Mouse (Mus musculus): ENCODE measurements around the gene Hdac9. TPM values are rescaled to one million over a fixed set of nuclear protein-coding genes. Genes with fewer than 3 reads are reported as not detected.

Hdac9 gene
- polyA plus RNA-seq, 1 experiment from 2014 or later = 4.4 TPM

DNA sequence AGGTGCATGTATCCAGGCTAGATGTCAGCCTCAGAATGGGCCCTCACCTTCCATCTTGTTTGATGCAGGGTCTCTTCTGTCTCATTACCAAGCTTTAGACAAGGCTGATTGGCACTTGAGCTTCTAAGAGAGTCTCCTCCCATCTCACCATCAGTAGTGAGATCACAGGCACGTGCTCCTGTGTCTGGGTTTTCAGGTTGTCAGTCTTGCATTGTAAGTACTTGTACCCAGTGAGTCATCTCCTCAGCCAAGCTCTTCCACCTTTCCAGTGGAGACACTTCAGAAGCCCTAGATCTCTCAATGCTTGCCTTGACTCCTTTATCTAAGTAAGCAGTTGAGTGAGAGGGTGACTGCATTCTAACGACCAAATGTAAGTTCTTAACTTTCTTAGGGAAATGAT, 242.7 kb downstream of the Hdac9 start:
- Histone ChIP-seq H3K27me3 (ENCODE audit: poor library complexity, severe bottlenecking) (no peaks in the 10 kb centered on the region), H3K9me3 (no peaks in the 10 kb centered on the region), H3K4me3 (no peak overlapping the region), H3K4me1 (no peaks in the 10 kb centered on the region), H3K36me3 (replicated peaks) (no peaks in the 10 kb centered on the region), H3K27ac (no peak overlapping the region)
- no peak for DNase-seq (ENCODE audit: extremely low spot score, low spot score)
- 62% methylated on average over 2 of the region's 2 CpGs for WGBS

- no peaks in the 10 kb centered on the region for H3K4me1 ChIP-seq
- no peaks in the 10 kb centered on the region for H3K36me3 ChIP-seq (replicated peaks)
- H3K27me3 ChIP-seq (ENCODE audit: poor library complexity, severe bottlenecking) = no peaks in the 10 kb centered on the region
- H3K9me3 ChIP-seq = no peaks in the 10 kb centered on the region
- no peak overlapping the region for H3K4me3 ChIP-seq
- DNase-seq (ENCODE audit: extremely low spot score, low spot score) = no peak
- WGBS = 91% methylated on average over 4 of the region's 4 CpGs
- no peak overlapping the region for H3K27ac ChIP-seq
These were observed 243.4 kb downstream of the Hdac9 start for GRCm38 (mm10) chr12:34673539-34673938.

DNA sequence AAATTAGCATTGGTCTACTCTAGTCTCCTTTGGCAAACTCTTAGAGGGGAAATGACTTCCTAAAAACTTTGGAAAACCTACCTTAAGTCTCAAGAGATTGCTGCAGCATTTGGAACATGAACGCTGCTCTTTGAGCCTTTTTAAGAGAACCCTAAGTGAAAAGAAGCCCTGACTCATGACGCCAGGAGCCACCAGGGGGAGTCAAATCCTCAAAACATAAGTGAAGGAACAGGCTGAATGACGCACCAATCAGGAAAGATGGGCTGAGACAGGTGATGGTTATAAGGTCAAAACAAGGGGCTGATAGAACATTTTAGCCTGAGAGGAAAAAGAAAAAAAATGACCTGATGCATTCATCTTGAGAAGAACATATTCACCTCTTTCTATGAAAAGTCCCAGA, 252.1 kb downstream of the Hdac9 start:
- H3K27ac ChIP-seq = no peak overlapping the region
- H3K4me3 ChIP-seq = no peak overlapping the region
- no peaks in the 10 kb centered on the region for H3K9me3 ChIP-seq
- peak; percentile 53 for DNase-seq (ENCODE audit: extremely low spot score, low spot score)
- WGBS = 12% methylated on average over 3 of the region's 3 CpGs
- peaks cover 8% of the 10 kb centered on the region; the same call in 1 of the 2 replicates for H3K4me1 ChIP-seq
- no peaks in the 10 kb centered on the region for H3K27me3 ChIP-seq (ENCODE audit: poor library complexity, severe bottlenecking)
- H3K36me3 ChIP-seq (replicated peaks) = no peaks in the 10 kb centered on the region

GRCm38 (mm10) chr12:34661378-34661777, 255.5 kb downstream of the Hdac9 start:
- no peak overlapping the region for H3K4me3 ChIP-seq
- H3K36me3 ChIP-seq (replicated peaks) = no peaks in the 10 kb centered on the region
- no peaks in the 10 kb centered on the region for H3K9me3 ChIP-seq
- no peak for DNase-seq (ENCODE audit: extremely low spot score, low spot score)
- H3K27me3 ChIP-seq (ENCODE audit: poor library complexity, severe bottlenecking) = no peaks in the 10 kb centered on the region
- H3K4me1 ChIP-seq = peaks cover 23% of the 10 kb centered on the region
- no peak overlapping the region for H3K27ac ChIP-seq

GRCm38 (mm10) chr12:34660027-34660426, 256.9 kb downstream of the Hdac9 start:
- H3K9me3 ChIP-seq = no peaks in the 10 kb centered on the region
- no peaks in the 10 kb centered on the region for H3K36me3 ChIP-seq (replicated peaks)
- DNase-seq (ENCODE audit: extremely low spot score, low spot score) = no peak
- no peak overlapping the region for H3K4me3 ChIP-seq
- no peaks in the 10 kb centered on the region for H3K27me3 ChIP-seq (ENCODE audit: poor library complexity, severe bottlenecking)
- peaks cover 23% of the 10 kb centered on the region for H3K4me1 ChIP-seq
- WGBS = 36% methylated on average over 5 of the region's 5 CpGs
- no peak overlapping the region for H3K27ac ChIP-seq

GRCm38 (mm10) chr12:34658568-34658967, 258.3 kb downstream of the Hdac9 start:
- WGBS = 68% methylated on average over 3 of the region's 3 CpGs
- H3K9me3 ChIP-seq = no peaks in the 10 kb centered on the region
- H3K27ac ChIP-seq = no peak overlapping the region
- no peaks in the 10 kb centered on the region for H3K36me3 ChIP-seq (replicated peaks)
- H3K4me3 ChIP-seq = no peak overlapping the region
- peaks cover 4% of the 10 kb centered on the region; the same call in 1 of the 2 replicates for H3K27me3 ChIP-seq (ENCODE audit: poor library complexity, severe bottlenecking)
- no peak for DNase-seq (ENCODE audit: extremely low spot score, low spot score)
- H3K4me1 ChIP-seq = peaks cover 23% of the 10 kb centered on the region

DNA sequence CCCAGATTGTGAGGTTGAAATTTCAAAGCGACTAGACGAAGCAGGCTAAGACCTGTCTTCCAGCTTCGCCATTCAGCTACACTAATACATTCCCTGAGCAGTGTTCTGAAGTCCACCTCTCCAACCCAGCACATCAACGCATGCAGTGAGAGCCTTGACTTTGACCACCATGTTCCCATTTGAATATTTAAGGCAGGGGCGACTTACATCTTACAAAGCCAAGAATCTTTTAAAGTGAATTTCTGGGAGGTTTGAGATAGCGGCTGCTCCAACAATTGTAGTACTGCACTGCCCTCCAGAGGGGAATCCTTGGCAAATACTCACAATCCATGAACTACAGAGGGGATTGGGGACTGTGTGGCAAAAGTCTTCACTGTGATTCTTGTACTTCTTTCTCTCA, 258.8 kb downstream of the Hdac9 start:
- H3K4me1 ChIP-seq = peaks cover 23% of the 10 kb centered on the region
- H3K36me3 ChIP-seq (replicated peaks) = no peaks in the 10 kb centered on the region
- no peak overlapping the region for H3K4me3 ChIP-seq
- peak; percentile 45 for DNase-seq (ENCODE audit: extremely low spot score, low spot score)
- 41% methylated on average over 6 of the region's 6 CpGs for WGBS
- H3K27ac ChIP-seq = no peak overlapping the region
- H3K27me3 ChIP-seq (ENCODE audit: poor library complexity, severe bottlenecking) = peaks cover 4% of the 10 kb centered on the region; the same call in 1 of the 2 replicates
- no peaks in the 10 kb centered on the region for H3K9me3 ChIP-seq

DNA sequence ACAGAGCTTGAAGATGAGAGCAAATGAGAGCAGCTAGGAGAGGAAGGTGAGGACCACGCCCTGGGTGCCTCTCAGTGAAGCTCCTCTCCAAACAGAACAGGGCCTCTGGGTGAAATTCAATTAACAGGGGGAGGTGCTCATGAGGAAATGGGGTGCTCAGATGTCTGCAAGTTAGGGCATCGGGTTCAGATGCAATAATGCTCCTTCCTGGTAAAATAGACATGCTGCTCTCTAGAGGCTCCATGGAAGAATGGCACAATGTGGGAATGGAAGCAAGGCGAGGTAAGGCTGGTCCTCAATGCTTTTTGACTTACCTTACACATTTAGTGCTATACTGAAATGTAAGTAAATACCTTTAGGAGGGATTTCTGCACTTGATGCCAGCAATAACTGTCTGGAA, 263.3 kb downstream of the Hdac9 start:
- H3K36me3 ChIP-seq (replicated peaks) = no peaks in the 10 kb centered on the region
- no peak overlapping the region for H3K27ac ChIP-seq
- DNase-seq (ENCODE audit: extremely low spot score, low spot score) = no peak
- H3K9me3 ChIP-seq = no peaks in the 10 kb centered on the region
- H3K4me1 ChIP-seq = peaks cover 15% of the 10 kb centered on the region
- WGBS = 32% methylated on average over 3 of the region's 3 CpGs
- no peak overlapping the region for H3K4me3 ChIP-seq
- H3K27me3 ChIP-seq (ENCODE audit: poor library complexity, severe bottlenecking) = peaks cover 4% of the 10 kb centered on the region; the same call in 1 of the 2 replicates

DNA sequence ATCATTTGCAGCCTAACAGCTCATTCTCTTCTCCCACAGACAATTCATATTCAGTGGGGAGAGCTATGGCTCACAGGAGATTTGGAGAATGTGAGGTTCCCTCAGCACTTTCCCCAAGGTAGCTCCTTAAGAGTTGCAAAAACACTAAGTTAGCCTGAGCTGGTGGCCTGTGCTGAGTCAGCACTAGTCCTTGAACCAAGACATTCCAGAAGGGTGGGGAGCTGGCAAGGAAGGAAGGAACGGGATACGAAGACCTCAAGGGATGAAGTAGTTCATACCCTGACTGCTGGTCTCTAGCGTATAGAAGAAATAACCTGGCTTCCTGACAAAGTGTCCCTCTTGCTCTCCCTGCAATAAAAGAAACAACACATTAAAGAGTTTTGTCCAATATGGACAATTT, 268.1 kb downstream of the Hdac9 start:
- WGBS = 80% methylated on average over 3 of the region's 3 CpGs
- no peaks in the 10 kb centered on the region for H3K9me3 ChIP-seq
- H3K36me3 ChIP-seq (replicated peaks) = no peaks in the 10 kb centered on the region
- no peak overlapping the region for H3K4me3 ChIP-seq
- no peak for DNase-seq (ENCODE audit: extremely low spot score, low spot score)
- no peaks in the 10 kb centered on the region; the same call in 1 of the 2 replicates for H3K4me1 ChIP-seq
- H3K27ac ChIP-seq = no peak overlapping the region
- H3K27me3 ChIP-seq (ENCODE audit: poor library complexity, severe bottlenecking) = no peaks in the 10 kb centered on the region

GRCm38 (mm10) chr12:34641705-34642259, 275.1 kb downstream of the Hdac9 start:
- Histone ChIP-seq H3K27me3 (ENCODE audit: poor library complexity, severe bottlenecking) (no peaks in the 10 kb centered on the region), H3K36me3 (replicated peaks) (no peaks in the 10 kb centered on the region), H3K4me1 (peaks cover 13% of the 10 kb centered on the region), H3K9me3 (no peaks in the 10 kb centered on the region), H3K4me3 (no peak overlapping the region), H3K27ac (no peak overlapping the region)
- WGBS = 70% methylated on average over 4 of the region's 4 CpGs
- DNase-seq (ENCODE audit: extremely low spot score, low spot score) = no peak

GRCm38 (mm10) chr12:34637238-34638124, 279.4 kb downstream of the Hdac9 start:
- 88% methylated on average over 16 of the region's 16 CpGs for WGBS
- H3K27ac ChIP-seq = no peak overlapping the region
- no peaks in the 10 kb centered on the region for H3K36me3 ChIP-seq (replicated peaks)
- peaks cover 8% of the 10 kb centered on the region for H3K4me1 ChIP-seq
- H3K27me3 ChIP-seq (ENCODE audit: poor library complexity, severe bottlenecking) = no peaks in the 10 kb centered on the region
- H3K9me3 ChIP-seq = no peaks in the 10 kb centered on the region
- DNase-seq (ENCODE audit: extremely low spot score, low spot score) = no peak
- no peak overlapping the region for H3K4me3 ChIP-seq

- H3K27me3 ChIP-seq (ENCODE audit: poor library complexity, severe bottlenecking) = no peaks in the 10 kb centered on the region
- no peaks in the 10 kb centered on the region for H3K36me3 ChIP-seq (replicated peaks)
- H3K4me3 ChIP-seq = no peak overlapping the region
- WGBS = 94% methylated on average over 5 of the region's 5 CpGs
- DNase-seq (ENCODE audit: extremely low spot score, low spot score) = no peak
- peaks cover 4% of the 10 kb centered on the region; the same call in 1 of the 2 replicates for H3K4me1 ChIP-seq
- no peaks in the 10 kb centered on the region for H3K9me3 ChIP-seq
- H3K27ac ChIP-seq = no peak overlapping the region
These were observed 297.8 kb downstream of the Hdac9 start for GRCm38 (mm10) chr12:34619101-34619500.

DNA sequence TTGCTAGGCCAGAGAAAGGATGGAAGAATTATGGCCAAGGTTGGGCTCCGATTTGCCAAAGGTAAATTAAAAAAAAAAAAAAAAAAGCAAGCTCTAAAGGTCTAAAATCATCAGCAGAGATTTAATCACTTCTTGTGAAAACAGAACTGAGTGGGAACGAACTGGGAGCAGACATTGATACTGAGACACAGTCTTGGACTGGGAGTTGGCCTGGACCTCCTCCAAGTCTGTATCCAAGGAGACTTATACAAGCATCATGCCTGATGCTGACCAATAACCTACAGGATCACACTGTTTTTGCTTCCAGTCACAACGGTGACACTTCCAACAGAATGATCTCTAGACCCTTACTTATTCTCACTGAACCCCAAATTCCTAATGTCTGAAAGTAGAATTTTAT, 298.6 kb downstream of the Hdac9 start:
- H3K36me3 ChIP-seq (replicated peaks) = no peaks in the 10 kb centered on the region
- no peak for DNase-seq (ENCODE audit: extremely low spot score, low spot score)
- no peak overlapping the region for H3K27ac ChIP-seq
- H3K9me3 ChIP-seq = no peaks in the 10 kb centered on the region
- no peaks in the 10 kb centered on the region for H3K27me3 ChIP-seq (ENCODE audit: poor library complexity, severe bottlenecking)
- WGBS = 87% methylated on average over 3 of the region's 3 CpGs
- no peak overlapping the region for H3K4me3 ChIP-seq
- H3K4me1 ChIP-seq = peaks cover 4% of the 10 kb centered on the region; the same call in 1 of the 2 replicates

All from forebrain, embryonic 10.5 days (tissue).